Mouse (Mus musculus): ENCODE results near the gene Gm3411.
A peak's percentile ranks its signal among the peaks of the same experiment; 100 is the strongest.
"Not testable (repeated sequence)": the region's sequence is repeated elsewhere in the genome, so short reads cannot be mapped to it uniquely, and the experiment has no call there.

The Gm3411 gene

GRCm38 (mm10) chr14:6286931-6287715 is at the start of gene Gm3411:
Gm3411 (minus strand) TSS chr14:6287250.
- DNase-seq (ENCODE audit: inconsistent ontology term), result peak; percentile 26

- DNase-seq (ENCODE audit: inconsistent ontology term), result not testable (repeated sequence)
These were observed 17.7 kb upstream of the Gm3411 start, which contains the start of gene Gm21103 for GRCm38 (mm10) chr14:6304743-6305142. Gm21103 (minus strand) TSS chr14:6304843.

- DNase-seq (ENCODE audit: inconsistent ontology term), result not testable (repeated sequence)
These were observed 67.9 kb downstream of the Gm3411 start, which contains the start of gene Gm21560 for GRCm38 (mm10) chr14:6219192-6219591. Gm21560 (minus strand) TSS chr14:6219292.

Data from Muller cell, postnatal 12 days (primary cell).